Mouse (Mus musculus) MEL (cell line): ENCODE data around the gene Mettl7b. TPM values are rescaled to one million over a fixed set of nuclear protein-coding genes. Genes with fewer than 3 reads are reported as not detected.

Experiments used
- DNase-seq: peaks from one replicate; pipeline ENCODE4 v3.0.0; 2011; ENCODE audit warnings: low read depth, low spot score
- H3K27ac ChIP-seq: 2 replicates; pipeline ENCODE4 v1.5.1; 2012; ENCODE audit warnings: low read depth, mild to moderate bottlenecking, control low read depth, low read length, moderate library complexity; ENCODE audit not compliant: control insufficient read depth
- H3K27me3 ChIP-seq, 2 experiments: fragments of 150-350 bp in 1 of 2; sonication (generic) in 1 of 2; 2 replicates each; pipeline ENCODE4 v1.6.1; 2012; ENCODE audit warnings: low read length in 2 of 2, mild to moderate bottlenecking in 2 of 2, improper control_type of control experiment in 1 of 2, moderate library complexity in 1 of 2; ENCODE audit not compliant: insufficient read depth in 2 of 2, control insufficient read depth in 1 of 2
- H3K36me3 ChIP-seq, 2 experiments: 2 replicates each; pipeline ENCODE4 v1.6.1; 2012 to 2014; ENCODE audit warnings: low read length in 2 of 2, improper control_type of control experiment in 1 of 2, inconsistent platforms in 1 of 2, mild to moderate bottlenecking in 1 of 2; ENCODE audit not compliant: insufficient read depth in 2 of 2, control insufficient read depth in 1 of 2
- H3K4me1 ChIP-seq, 2 experiments: fragments of 150-350 bp in 1 of 2; sonication (generic) in 1 of 2; 2 replicates each; pipeline ENCODE4 v1.6.1; 2012; ENCODE audit warnings: low read length in 2 of 2, improper control_type of control experiment in 1 of 2, mild to moderate bottlenecking in 1 of 2; ENCODE audit not compliant: insufficient read depth in 2 of 2, control insufficient read depth in 1 of 2
- H3K4me3 ChIP-seq, 2 experiments: fragments of 150-350 bp in 1 of 2; sonication (generic) in 1 of 2; 2 replicates each; pipeline ENCODE4 v1.5.1; 2012; ENCODE audit warnings: low read depth in 2 of 2, low read length in 2 of 2, mild to moderate bottlenecking in 2 of 2, moderate library complexity in 2 of 2, control low read depth in 1 of 2, improper control_type of control experiment in 1 of 2; ENCODE audit not compliant: control insufficient read depth in 1 of 2, insufficient read depth in 1 of 2
- H3K79me2 ChIP-seq: 2 replicates; pipeline ENCODE4 v1.6.1; 2012; ENCODE audit warnings: mild to moderate bottlenecking, low read length, moderate library complexity; ENCODE audit not compliant: control insufficient read depth, poor library complexity, insufficient read depth
- H3K9ac ChIP-seq: 2 replicates; pipeline ENCODE4 v1.6.1; 2012; ENCODE audit warnings: low read depth, mild to moderate bottlenecking, control low read depth, low read length, moderate library complexity; ENCODE audit not compliant: control insufficient read depth, poor library complexity, severe bottlenecking
- H3K9me3 ChIP-seq: fragments of 150-350 bp; sonication (generic); replicated peaks from 2 replicates; pipeline ENCODE4 v1.6.1; 2012; ENCODE audit warnings: mild to moderate bottlenecking, low read length, improper control_type of control experiment, moderate library complexity; ENCODE audit not compliant: insufficient read depth
- BHLHE40 ChIP-seq: IDR thresholded peaks from 2 replicates; pipeline ENCODE4 v1.6.1; 2012; ENCODE audit warnings: low read depth, mild to moderate bottlenecking, inconsistent platforms, low read length, improper control_type of control experiment, borderline replicate concordance
- CTCF ChIP-seq, 3 experiments: IDR thresholded peaks in 2 of 3; conservative IDR thresholded peaks in 1 of 3; 2 replicates each; pipeline ENCODE4 v1.5.1; 2011 to 2012; ENCODE audit warnings: low read length in 3 of 3, low read depth in 2 of 3, mild to moderate bottlenecking in 2 of 3, improper control_type of control experiment in 1 of 3, inconsistent platforms in 1 of 3, mixed read lengths in 1 of 3, moderate library complexity in 1 of 3; ENCODE audit not compliant: control insufficient read depth in 1 of 3, insufficient read depth in 1 of 3, poor library complexity in 1 of 3, severe bottlenecking in 1 of 3
- E2F4 ChIP-seq: IDR thresholded peaks from 2 replicates; pipeline ENCODE4 v1.6.1; 2011; ENCODE audit warnings: low read depth, low read length, improper control_type of control experiment, borderline replicate concordance
- GABPA ChIP-seq: IDR thresholded peaks from 2 replicates; pipeline ENCODE4 v1.6.1; 2012; ENCODE audit warnings: low read depth, mild to moderate bottlenecking, inconsistent platforms, low read length, improper control_type of control experiment, moderate library complexity
- GATA1 ChIP-seq: IDR thresholded peaks from 2 replicates; pipeline ENCODE4 v1.6.1; 2011; ENCODE audit warnings: low read depth, low read length, improper control_type of control experiment
- HCFC1 ChIP-seq: IDR thresholded peaks from 2 replicates; pipeline ENCODE4 v1.6.1; 2012; ENCODE audit warnings: low read depth, mild to moderate bottlenecking, inconsistent platforms, low read length, improper control_type of control experiment, moderate library complexity
- MYB ChIP-seq: IDR thresholded peaks from 2 replicates; pipeline ENCODE4 v1.6.1; 2011; ENCODE audit warnings: mild to moderate bottlenecking, low read depth, low read length, improper control_type of control experiment
- RAD21 ChIP-seq: IDR thresholded peaks from 2 replicates; pipeline ENCODE4 v1.6.1; 2011; ENCODE audit warnings: mild to moderate bottlenecking, low read depth, low read length, improper control_type of control experiment
- SMC3 ChIP-seq: IDR thresholded peaks from 2 replicates; pipeline ENCODE4 v1.6.1; 2011; ENCODE audit warnings: low read depth, low read length, improper control_type of control experiment
- TBP ChIP-seq: IDR thresholded peaks from 2 replicates; pipeline ENCODE4 v1.8.0; 2011; ENCODE audit warnings: low read depth, low read length, improper control_type of control experiment
- USF1 ChIP-seq: IDR thresholded peaks from 2 replicates; pipeline ENCODE4 v1.6.1; 2014; ENCODE audit warnings: low read depth, mild to moderate bottlenecking, inconsistent platforms, low read length, improper control_type of control experiment, moderate library complexity
- ZNF384 ChIP-seq: IDR thresholded peaks from 2 replicates; pipeline ENCODE4 v1.6.1; 2012; ENCODE audit warnings: low read depth, mild to moderate bottlenecking, inconsistent platforms, low read length, improper control_type of control experiment
- polyA plus RNA-seq, 2 experiments: library from polyadenylated mRNA; stranded (reverse) in 1 of 2; unstranded in 1 of 2; fragments of >175 nt in 1 of 2; fragments of >200 nt in 1 of 2; gene quantifications; 2 replicates each; pipeline versions ENCODE4 v1.2.1 to v1.2.4; 2012; ENCODE audit warnings: low replicate concordance in 2 of 2, low read depth in 1 of 2; ENCODE audit not compliant: insufficient read length in 2 of 2, insufficient read depth in 1 of 2, missing spikeins in 1 of 2
- total RNA-seq: library from RNA; depleted of rRNA; stranded (reverse); fragments of 300-350 nt; gene quantifications from 2 replicates; pipeline ENCODE4 v1.2.3, GENCODE M21; 2012

Gene Mettl7b
- total and polyA plus RNA-seq, 3 experiments = not detected

DNA sequence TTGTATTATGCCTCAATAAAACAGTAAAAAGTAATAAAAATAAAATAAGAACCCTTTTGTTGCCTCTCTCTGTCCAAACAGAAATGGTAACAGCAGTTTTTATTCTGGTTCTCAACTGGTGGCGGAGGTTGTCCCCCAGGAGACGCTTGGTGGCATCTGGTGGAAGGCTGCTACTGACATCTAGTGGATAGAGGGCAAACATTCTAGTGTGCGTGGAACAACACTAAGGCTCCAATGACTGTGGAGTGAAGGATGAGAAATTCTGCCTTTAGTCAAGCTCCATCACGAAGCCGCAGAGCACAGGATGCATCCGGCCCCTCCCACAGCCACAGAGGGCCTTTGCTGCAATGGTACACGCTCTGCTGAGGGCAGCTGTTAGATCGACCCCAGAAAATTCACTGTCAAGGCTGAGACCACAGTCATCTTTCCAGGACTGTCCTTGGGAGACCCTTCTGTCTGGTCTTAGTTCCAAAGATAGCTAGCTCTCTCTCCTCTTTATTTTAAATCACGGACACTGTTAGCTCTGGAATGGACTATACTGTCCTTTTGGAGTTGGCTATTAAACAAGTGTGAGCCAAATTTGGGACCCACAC, 16.8 kb upstream of the Mettl7b start:
- H3K36me3 ChIP-seq = no peaks in the 10 kb centered on the region; a peak in 1 of 4 replicates
- TF ChIP-seq BHLHE40 (no peak), CTCF (IDR thresholded peaks at IDR 0.05 in 2 of 3, conservative IDR thresholded peaks at IDR 0.05 in 1 of 3; ENCODE audit: control insufficient read depth in 1 of 3, insufficient read depth in 1 of 3, low read depth in 2 of 3, low read length in 3 of 3, poor library complexity in 1 of 3, severe bottlenecking in 1 of 3) (peak; percentile 29 to 61 (median 59); a peak in 4 of 6 replicates), SMC3 (peak; percentile 38), E2F4 (no peak), RAD21 (peak; percentile 64)
- TF ChIP-seq, all 39 proteins: peak for 3
- Histone ChIP-seq H3K4me3 (no peak overlapping the region), H3K4me1 (no peaks in the 10 kb centered on the region), H3K27ac (no peak overlapping the region), H3K79me2 (no peaks in the 10 kb centered on the region), H3K9ac (no peak overlapping the region), H3K27me3 (peaks cover 0 to 2% of the 10 kb centered on the region in 2 experiments; a peak in 3 of 4 replicates), H3K9me3 (no peaks in the 10 kb centered on the region)
- DNase-seq = peak; percentile 25

DNA sequence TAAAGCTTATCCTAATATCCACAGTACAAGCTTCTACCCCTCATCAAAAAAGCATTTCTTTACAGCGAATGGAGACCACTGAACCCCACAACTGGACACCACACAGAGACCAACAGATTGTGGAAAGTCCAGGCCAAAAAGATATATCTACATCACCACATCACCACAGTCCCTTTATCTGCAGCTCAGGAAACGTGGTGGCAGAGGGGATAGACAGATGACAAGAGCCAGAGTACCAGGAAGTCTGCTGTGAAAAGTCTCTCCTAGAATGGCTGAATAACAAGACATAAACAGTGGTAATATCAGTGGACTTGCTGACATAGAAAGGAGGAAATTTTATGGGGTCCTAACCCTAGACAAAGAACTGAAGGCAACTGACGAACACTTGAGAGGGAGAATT, 15.6 kb upstream of the Mettl7b start:
- H3K36me3 ChIP-seq = no peaks in the 10 kb centered on the region; a peak in 1 of 4 replicates
- H3K27me3 ChIP-seq = peaks cover 0 to 2% of the 10 kb centered on the region in 2 experiments; a peak in 3 of 4 replicates
- H3K4me1 ChIP-seq = no peaks in the 10 kb centered on the region
- H3K9ac ChIP-seq = no peak overlapping the region
- no peak overlapping the region for H3K4me3 ChIP-seq
- no peak for DNase-seq
- TF ChIP-seq TBP = no peak
- TF ChIP-seq MYB = no peak
- no peak for TF ChIP-seq GATA1
- no peak for TF ChIP-seq GABPA
- TF ChIP-seq ZNF384 = no peak
- TF ChIP-seq HCFC1 = no peak
- H3K9me3 ChIP-seq = no peaks in the 10 kb centered on the region
- no peak overlapping the region for H3K27ac ChIP-seq
- no peaks in the 10 kb centered on the region for H3K79me2 ChIP-seq

DNA sequence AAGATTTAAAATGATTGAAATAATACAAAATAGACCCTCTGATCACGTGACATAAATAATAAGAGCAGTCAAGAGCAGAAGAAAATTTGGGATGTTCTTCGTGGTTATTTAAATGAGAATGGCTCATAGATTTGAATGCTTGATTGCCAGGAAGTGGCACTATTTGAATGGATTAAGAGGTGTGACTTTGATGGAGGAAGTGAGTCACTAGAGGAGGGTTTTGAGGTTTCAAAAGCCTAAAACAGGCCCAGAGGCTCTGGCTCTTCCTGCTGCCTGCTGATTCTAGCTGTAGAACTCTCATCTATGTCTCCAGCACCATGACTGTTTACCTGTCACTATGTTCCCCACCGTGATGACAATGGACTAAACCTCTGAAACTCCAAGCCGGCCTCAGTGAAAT, 12.1 kb upstream of the Mettl7b start:
- DNase-seq = no peak
- TF ChIP-seq USF1 (peak; percentile 19; the same call in 1 of the 2 replicates), TBP (no peak)
- H3K9ac ChIP-seq = no peak overlapping the region
- no peaks in the 10 kb centered on the region for H3K79me2 ChIP-seq
- no peaks in the 10 kb centered on the region; a peak in 1 of 4 replicates for H3K36me3 ChIP-seq
- H3K4me3 ChIP-seq = no peak overlapping the region
- no peak overlapping the region for H3K27ac ChIP-seq
- no peaks in the 10 kb centered on the region for H3K9me3 ChIP-seq
- no peaks in the 10 kb centered on the region for H3K4me1 ChIP-seq
- peaks cover 0 to under 1% of the 10 kb centered on the region in 2 experiments; a peak in 1 of 4 replicates for H3K27me3 ChIP-seq
